In genomic region chr13:110907319-110907955, GRCm38 (mm10) we compare ENCODE assay signal across 8 mouse cellular contexts.
DNase-seq lines count a peak whose midpoint lies in the region; ATAC-seq lines count a peak whose summit lies in the region.
"Had no signal": no experiment of that assay in that cellular context is flagged by ENCODE, and none has a peak within 500 bp of the region (broad histone marks: within the 10 kb centered on the region; RNA-seq: fewer than 3 reads in every experiment).

No protein-coding gene starts in this region.

- H3K4me2 ChIP-seq in limb, embryonic 15.5 days, result 0 out of 2 replicates have a peak overlapping the region, but pooled peaks have one; percentile 1

- peak; percentile 57 for DNase-seq in adrenal gland, adult 2 months
- peak; percentile 63 for DNase-seq in embryo, embryonic 11 days
- DNase-seq in heart, postnatal 36 days, result peak; percentile 39 to 42
- peak; percentile 44 for DNase-seq in yolk sac, embryonic 10.5 days (ENCODE audit: low spot score)
- DNase-seq in cerebellum, adult 18-20 months, result no peak
- no peak for DNase-seq in T-cell, adult 2 months (ENCODE audit: low spot score)

- no peaks in the 10 kb centered on the region for H3K36me3 ChIP-seq in limb, embryonic 15.5 days

- 8% methylated on average over 6 of the region's 6 CpGs for WGBS in limb, embryonic 15.5 days

- no peak overlapping the region for H3K4me3 ChIP-seq in limb, embryonic 15.5 days
- H3K4me3 ChIP-seq: megakaryocyte, embryonic 14.5 days had no signal

- H3K9ac ChIP-seq in limb, embryonic 15.5 days, result no peak overlapping the region

- no peaks in the 10 kb centered on the region; the same call in 1 of the 2 replicates for H3K27me3 ChIP-seq in limb, embryonic 15.5 days
- H3K27me3 ChIP-seq: megakaryocyte, embryonic 14.5 days had no signal

- peaks cover 20% of the 10 kb centered on the region for H3K4me1 ChIP-seq in limb, embryonic 15.5 days

- ATAC-seq in limb, embryonic 15.5 days (ENCODE audit: insufficient number of reproducible peaks, low FRiP score, low TSS enrichment, low read depth), result peak; percentile 84; the same call in 1 of the 2 replicates

- no peaks in the 10 kb centered on the region for H3K9me3 ChIP-seq in limb, embryonic 15.5 days
- H3K9me3 ChIP-seq: megakaryocyte, embryonic 14.5 days had no signal

- peak overlapping the region; percentile 79 for H3K27ac ChIP-seq in limb, embryonic 15.5 days

- intact Hi-C loops in heart, postnatal 36 days (cut with DNase I), result no loop called here

Comparison
In these comparisons a context has a peak if more than half of its experiments do, and no peak if none do; other contexts are left out.
1. DNase-seq: peak in adrenal gland, adult 2 months (single experiment), embryo, embryonic 11 days (single experiment), heart, postnatal 36 days (2 of 2) and yolk sac, embryonic 10.5 days (single experiment); none in cerebellum, adult 18-20 months (0 of 2) and T-cell, adult 2 months (single experiment).